Mouse (Mus musculus): ENCODE measurements at regions not wholly inside any gene's neighbourhood (a gene's known extent, or its start where the extent isn't known, plus 50 kb on each side); places are given as distances from the start of the nearest gene placed in this dataset.

- H3K79me2 ChIP-seq (replicated peaks; ENCODE audit: control insufficient read depth, extremely low read depth, insufficient read depth, poor library complexity, severe bottlenecking), result no peaks in the 10 kb centered on the region
- no peaks in the 10 kb centered on the region for H3K27me3 ChIP-seq (replicated peaks)
- dilution Hi-C loops (cut with MboI; ENCODE audit: extremely low pct_ligation_motif_present, extremely low pct_unique_long_range_greater_than_20kb, low sequenced_read_pairs) (no loop called here), in situ Hi-C loops (cut with MboI; ENCODE audit: low pct_ligation_motif_present, low pct_unique_long_range_greater_than_20kb, low sequenced_read_pairs) (loop anchor here (25.0 kb wide), 1 partner anchor 428 kb away; no protein-coding TSS in a partner anchor)
- no peaks in the 10 kb centered on the region for H3K4me1 ChIP-seq (ENCODE audit: control insufficient read depth in 1 of 2, insufficient read depth in 2 of 2)
- H3K9me3 ChIP-seq (replicated peaks; ENCODE audit: low read length), result no peaks in the 10 kb centered on the region
- TF ChIP-seq JUND (conservative IDR thresholded peaks at IDR 0.05; ENCODE audit: low read depth, low read length), result no peak
- no peak for TF ChIP-seq SIN3A (IDR thresholded peaks at IDR 0.05; ENCODE audit: low read length)
- TF ChIP-seq KAT2A (IDR thresholded peaks at IDR 0.05; ENCODE audit: insufficient replicate concordance, low read length), result no peak
- no peak for TF ChIP-seq NELFE (IDR thresholded peaks at IDR 0.05; ENCODE audit: low read depth, low read length)
- DNase-seq (ENCODE audit: extremely low read depth), result no peak
- no peak overlapping the region for H3K4me2 ChIP-seq (ENCODE audit: insufficient read depth, low read depth, poor library complexity, severe bottlenecking)
- H3K27ac ChIP-seq (ENCODE audit: insufficient read depth, low read depth), result no peak overlapping the region
- H3K4me3 ChIP-seq (replicated peaks in 1 of 3; ENCODE audit: low read depth in 2 of 3, low read length in 2 of 3, poor library complexity in 1 of 3), result no peak overlapping the region
- no peak overlapping the region for H3K9ac ChIP-seq (ENCODE audit: insufficient read depth, low read depth)
- H3K36me3 ChIP-seq (replicated peaks in 1 of 2; ENCODE audit: control insufficient read depth in 1 of 2, insufficient read depth in 1 of 2, low read length in 1 of 2), result no peaks in the 10 kb centered on the region
Measured at GRCm38 (mm10) chr5:97565486-97565885, 108.7 kb upstream of the Gk2 start.

GRCm38 (mm10) chr5:97563724-97564123 lies 106.9 kb upstream of the Gk2 start:
- H3K4me2 ChIP-seq (ENCODE audit: insufficient read depth, low read depth, poor library complexity, severe bottlenecking), result no peak overlapping the region
- H3K4me3 ChIP-seq (replicated peaks in 1 of 3; ENCODE audit: low read depth in 2 of 3, low read length in 2 of 3, poor library complexity in 1 of 3), result no peak overlapping the region
- DNase-seq (ENCODE audit: extremely low read depth), result no peak
- no peaks in the 10 kb centered on the region for H3K79me2 ChIP-seq (replicated peaks; ENCODE audit: control insufficient read depth, extremely low read depth, insufficient read depth, poor library complexity, severe bottlenecking)
- H3K27me3 ChIP-seq (replicated peaks), result no peaks in the 10 kb centered on the region
- H3K27ac ChIP-seq (ENCODE audit: insufficient read depth, low read depth), result no peak overlapping the region
- in situ Hi-C loops (cut with MboI; ENCODE audit: low pct_ligation_motif_present, low pct_unique_long_range_greater_than_20kb, low sequenced_read_pairs), result loop anchor here (25.0 kb wide), 1 partner anchor 426 kb away; no protein-coding TSS in a partner anchor
- H3K36me3 ChIP-seq (replicated peaks in 1 of 2; ENCODE audit: control insufficient read depth in 1 of 2, insufficient read depth in 1 of 2, low read length in 1 of 2), result no peaks in the 10 kb centered on the region
- dilution Hi-C loops (cut with MboI; ENCODE audit: extremely low pct_ligation_motif_present, extremely low pct_unique_long_range_greater_than_20kb, low sequenced_read_pairs), result no loop called here
- H3K9me3 ChIP-seq (replicated peaks; ENCODE audit: low read length), result no peaks in the 10 kb centered on the region
- H3K9ac ChIP-seq (ENCODE audit: insufficient read depth, low read depth), result no peak overlapping the region
- TF ChIP-seq HCFC1 (IDR thresholded peaks at IDR 0.05; ENCODE audit: low read depth, low read length), result no peak
- no peak for TF ChIP-seq RAD21 (IDR thresholded peaks at IDR 0.05; ENCODE audit: low read depth, low read length)
- TF ChIP-seq ELF1 (IDR thresholded peaks at IDR 0.05; ENCODE audit: low read depth, low read length), result no peak
- TF ChIP-seq NELFE (IDR thresholded peaks at IDR 0.05; ENCODE audit: low read depth, low read length), result no peak
- TF ChIP-seq PAX5 (IDR thresholded peaks at IDR 0.05; ENCODE audit: low read length), result no peak
- TF ChIP-seq BHLHE40 (IDR thresholded peaks at IDR 0.05; ENCODE audit: low read depth, low read length), result no peak
- TF ChIP-seq EP300 (IDR thresholded peaks at IDR 0.05; ENCODE audit: low read length), result no peak
- TF ChIP-seq ZMIZ1 (IDR thresholded peaks at IDR 0.05; ENCODE audit: low read depth, low read length), result no peak
- no peak for TF ChIP-seq SIN3A (IDR thresholded peaks at IDR 0.05; ENCODE audit: low read length)
- no peaks in the 10 kb centered on the region for H3K4me1 ChIP-seq (ENCODE audit: control insufficient read depth in 1 of 2, insufficient read depth in 2 of 2)

GRCm38 (mm10) chr5:97554274-97554673 lies 97.5 kb upstream of the Gk2 start:
- dilution Hi-C loops (cut with MboI; ENCODE audit: extremely low pct_ligation_motif_present, extremely low pct_unique_long_range_greater_than_20kb, low sequenced_read_pairs), result no loop called here
- no peak overlapping the region for H3K4me2 ChIP-seq (ENCODE audit: insufficient read depth, low read depth, poor library complexity, severe bottlenecking)
- in situ Hi-C loops (cut with MboI; ENCODE audit: low pct_ligation_motif_present, low pct_unique_long_range_greater_than_20kb, low sequenced_read_pairs), result loop anchor here (25.0 kb wide), 1 partner anchor 417 kb away; no protein-coding TSS in a partner anchor

More at GRCm38 (mm10) chr5:97554274-97554673, 97.5 kb upstream of the Gk2 start:
- TF ChIP-seq MEF2A (IDR thresholded peaks at IDR 0.05; ENCODE audit: borderline replicate concordance, low read depth, low read length), result no peak
- no peak for DNase-seq (ENCODE audit: extremely low read depth)
- H3K79me2 ChIP-seq (replicated peaks; ENCODE audit: control insufficient read depth, extremely low read depth, insufficient read depth, poor library complexity, severe bottlenecking), result no peaks in the 10 kb centered on the region
- H3K4me3 ChIP-seq (replicated peaks in 1 of 3; ENCODE audit: low read depth in 2 of 3, low read length in 2 of 3, poor library complexity in 1 of 3), result no peak overlapping the region
- peaks cover 5% of the 10 kb centered on the region for H3K9me3 ChIP-seq (replicated peaks; ENCODE audit: low read length)
- H3K36me3 ChIP-seq (replicated peaks in 1 of 2; ENCODE audit: control insufficient read depth in 1 of 2, insufficient read depth in 1 of 2, low read length in 1 of 2), result no peaks in the 10 kb centered on the region
- no peak overlapping the region for H3K9ac ChIP-seq (ENCODE audit: insufficient read depth, low read depth)
- no peak overlapping the region for H3K27ac ChIP-seq (ENCODE audit: insufficient read depth, low read depth)
- no peaks in the 10 kb centered on the region for H3K4me1 ChIP-seq (ENCODE audit: control insufficient read depth in 1 of 2, insufficient read depth in 2 of 2)
- H3K27me3 ChIP-seq (replicated peaks), result no peaks in the 10 kb centered on the region
